Mouse (Mus musculus) lung, embryonic 14.5 days (tissue): ENCODE results near the gene Srl. TPM values are rescaled to one million over a fixed set of nuclear protein-coding genes. Genes with fewer than 3 reads are reported as not detected.
"Not testable (repeated sequence)": the region's sequence is repeated elsewhere in the genome, so short reads cannot be mapped to it uniquely, and the experiment has no call there.

Experiments
- ATAC-seq: fragments of 200-750 bp; cut with Nextera tagmentation; 2 replicates; pipeline ENCODE4 v1.8.0; 2017; ENCODE audit warnings: mild to moderate bottlenecking, moderate TSS enrichment, moderate library complexity; ENCODE audit not compliant: insufficient read depth
- DNase-seq: peaks from one replicate; pipeline ENCODE4 v3.0.0-alpha.2; 2015
- H3K27ac ChIP-seq: fragments of 300-500 bp; sonication (generic); 2 replicates; pipeline ENCODE4 v1.5.1; 2014; ENCODE audit warnings: low read depth, mild to moderate bottlenecking, moderate library complexity
- H3K27me3 ChIP-seq: fragments of 300-500 bp; sonication (generic); 2 replicates; pipeline ENCODE4 v1.6.1; 2014; ENCODE audit warnings: low read length, control low read depth; ENCODE audit not compliant: insufficient read depth
- H3K36me3 ChIP-seq: fragments of 300-500 bp; sonication (generic); 2 replicates; pipeline ENCODE4 v1.6.1; 2014; ENCODE audit warnings: control low read depth; ENCODE audit not compliant: insufficient read depth
- H3K4me1 ChIP-seq: fragments of 300-500 bp; sonication (generic); 2 replicates; pipeline ENCODE4 v1.6.1; 2014; ENCODE audit warnings: antibody characterized with exemption, control low read depth; ENCODE audit not compliant: insufficient read depth
- H3K4me2 ChIP-seq: fragments of 300-500 bp; sonication (generic); 2 replicates; pipeline ENCODE4 v1.6.1; 2014; ENCODE audit warnings: mild to moderate bottlenecking
- H3K4me3 ChIP-seq: fragments of 300-500 bp; sonication (generic); 2 replicates; pipeline ENCODE4 v1.5.1; 2014; ENCODE audit warnings: low read depth, low read length
- H3K9ac ChIP-seq: fragments of 300-500 bp; sonication (generic); 2 replicates; pipeline ENCODE4 v1.6.1; 2014
- H3K9me3 ChIP-seq: fragments of 300-500 bp; sonication (generic); 2 replicates; pipeline ENCODE4 v1.6.1; 2016; ENCODE audit warnings: low read depth, low read length, control low read depth
- CTCF ChIP-seq: IDR thresholded peaks from 2 replicates; pipeline ENCODE4 v1.5.1; 2016; ENCODE audit warnings: antibody characterized with exemption, low read depth
- WGBS: fragments of 180-500 bp; shearing (Covaris S2); extraction: QIAGEN DNeasy Blood & Tissue Kit; methylation state at CpG from one replicate; pipeline ENCODE4 v1.1.7; 2014; 5-methylcytosine and 5-hydroxymethylcytosine counted together
- polyA plus RNA-seq: library from polyadenylated mRNA; unstranded; fragments of >200 nt; fragmentation: Nextera tagmentation; extraction: Ambion mirVana; gene quantifications from 2 replicates; pipeline ENCODE4 v1.2.1, GENCODE M21; 2014

Srl gene
- polyA plus RNA-seq, 1 experiment from 2014 or later: 20.7 TPM

- TF ChIP-seq CTCF: no peak
- Histone ChIP-seq H3K27ac (no peak overlapping the region), H3K9ac (no peak overlapping the region), H3K36me3 (peaks cover 53% of the 10 kb centered on the region), H3K4me1 (no peaks in the 10 kb centered on the region), H3K4me3 (no peak overlapping the region), H3K4me2 (no peak overlapping the region), H3K27me3 (no peaks in the 10 kb centered on the region), H3K9me3 (no peaks in the 10 kb centered on the region)
- ATAC-seq: no peak
- WGBS: 55% methylated on average over 9 of the region's 9 CpGs
- DNase-seq: no peak
Measured at GRCm38 (mm10) chr16:4544845-4545244, 3.2 kb upstream of the Srl start.

GRCm38 (mm10) chr16:4543266-4543665 is 1.6 kb upstream of the Srl start:
- no peaks in the 10 kb centered on the region for H3K4me1 ChIP-seq
- peaks cover 37% of the 10 kb centered on the region for H3K36me3 ChIP-seq
- no peaks in the 10 kb centered on the region for H3K27me3 ChIP-seq
- H3K9ac ChIP-seq: no peak overlapping the region
- TF ChIP-seq CTCF: no peak
- DNase-seq (no peak), ATAC-seq (no peak)
- H3K4me2 ChIP-seq: no peak overlapping the region
- H3K27ac ChIP-seq: no peak overlapping the region; the same call in 1 of the 2 replicates
- 73% methylated on average over 3 of the region's 3 CpGs for WGBS
- H3K9me3 ChIP-seq: no peaks in the 10 kb centered on the region
- H3K4me3 ChIP-seq: no peak overlapping the region

GRCm38 (mm10) chr16:4542236-4542774 is 689 bp upstream of the Srl start:
- H3K4me3 ChIP-seq: peak overlapping the region; percentile 49

GRCm38 (mm10) chr16:4541033-4541432 is 583 bp downstream of the Srl start:
- peak overlapping the region; percentile 57 for H3K9ac ChIP-seq
- H3K9me3 ChIP-seq: no peaks in the 10 kb centered on the region
- no peaks in the 10 kb centered on the region for H3K4me1 ChIP-seq
- 0 out of 2 replicates have a peak, but pooled peaks have one; percentile 1 for ATAC-seq
- no peak for TF ChIP-seq CTCF
- H3K4me3 ChIP-seq: peak overlapping the region; percentile 49
- peaks cover 17% of the 10 kb centered on the region; the same call in 1 of the 2 replicates for H3K36me3 ChIP-seq
- no peak overlapping the region for H3K27ac ChIP-seq
- WGBS: 49% methylated on average over 4 of the region's 4 CpGs
- H3K4me2 ChIP-seq: peak overlapping the region; percentile 64
- no peak for DNase-seq
- no peaks in the 10 kb centered on the region for H3K27me3 ChIP-seq

More at GRCm38 (mm10) chr16:4542236-4542774, 689 bp upstream of the Srl start:
- Histone ChIP-seq H3K27ac (no peak overlapping the region), H3K4me1 (no peaks in the 10 kb centered on the region), H3K9ac (peak overlapping the region; percentile 14; the same call in 1 of the 2 replicates), H3K27me3 (no peaks in the 10 kb centered on the region), H3K4me2 (peak overlapping the region; percentile 43), H3K9me3 (no peaks in the 10 kb centered on the region), H3K36me3 (peaks cover 29% of the 10 kb centered on the region)
- 33% methylated on average over 7 of the region's 7 CpGs for WGBS
- DNase-seq (no peak), ATAC-seq (0 out of 2 replicates have a peak, but pooled peaks have one; percentile 18)
- TF ChIP-seq CTCF: no peak

GRCm38 (mm10) chr16:4540064-4540775 is 1.4 kb downstream of the Srl start:
- DNase-seq (no peak), ATAC-seq (no peak)
- Histone ChIP-seq H3K9ac (no peak overlapping the region), H3K4me1 (no peaks in the 10 kb centered on the region), H3K4me2 (no peak overlapping the region), H3K9me3 (no peaks in the 10 kb centered on the region), H3K27me3 (no peaks in the 10 kb centered on the region), H3K27ac (no peak overlapping the region), H3K4me3 (no peak overlapping the region), H3K36me3 (peaks cover 9% of the 10 kb centered on the region; the same call in 1 of the 2 replicates)
- no peak for TF ChIP-seq CTCF
- WGBS: 83% methylated on average over 12 of the region's 12 CpGs

GRCm38 (mm10) chr16:4539521-4539920 is 2.1 kb downstream of the Srl start:
- Histone ChIP-seq H3K36me3 (0 out of 2 replicates have a peak, but pooled peaks cover 3% of the 10 kb centered on the region), H3K9ac (no peak overlapping the region), H3K27ac (no peak overlapping the region), H3K4me2 (no peak overlapping the region), H3K4me1 (no peaks in the 10 kb centered on the region), H3K27me3 (no peaks in the 10 kb centered on the region), H3K9me3 (no peaks in the 10 kb centered on the region), H3K4me3 (no peak overlapping the region)
- no peak for TF ChIP-seq CTCF
- no peak for ATAC-seq
- no peak for DNase-seq
- 71% methylated on average over 4 of the region's 4 CpGs for WGBS

- Histone ChIP-seq H3K4me3 (no peak overlapping the region), H3K9me3 (no peaks in the 10 kb centered on the region), H3K4me2 (no peak overlapping the region), H3K27me3 (no peaks in the 10 kb centered on the region), H3K9ac (no peak overlapping the region), H3K27ac (no peak overlapping the region), H3K4me1 (no peaks in the 10 kb centered on the region), H3K36me3 (no peaks in the 10 kb centered on the region)
- DNase-seq (no peak), ATAC-seq (no peak)
- TF ChIP-seq CTCF: no peak
- 48% methylated on average over 3 of the region's 3 CpGs for WGBS
Measured at GRCm38 (mm10) chr16:4537616-4538358, 3.8 kb downstream of the Srl start.

- not testable (repeated sequence) for ATAC-seq, H3K9ac ChIP-seq, H3K4me2 ChIP-seq, H3K36me3 ChIP-seq, H3K4me3 ChIP-seq, H3K27me3 ChIP-seq, H3K27ac ChIP-seq, H3K9me3 ChIP-seq, H3K4me1 ChIP-seq, DNase-seq
- 90% methylated on average over 12 of the region's 12 CpGs for WGBS
Measured at GRCm38 (mm10) chr16:4527373-4527772, 14.2 kb downstream of the Srl start.
